Mouse (Mus musculus) mouse embryonic stem cell (cell line): ENCODE results near the gene Prdx3.
"Not testable (repeated sequence)": the region's sequence is repeated elsewhere in the genome, so short reads cannot be mapped to it uniquely, and the experiment has no call there.

Experiments used
- in situ Hi-C, 2 experiments: fragments of 300-500 bp; cut with MboI; formaldehyde crosslinking; loops; 1 replicate in 1 of 2; 3 replicates in 1 of 2; pipeline ENCODE4 v1.14.3; 2019 to 2020; ENCODE audit warnings: low sequenced_read_pairs in 2 of 2, low pct_unique_long_range_greater_than_20kb in 1 of 2, mixed read lengths in 1 of 2; ENCODE audit not compliant: unreplicated experiment in 1 of 2

Gene Prdx3

GRCm38 (mm10) chr19:60872272-60872671, 2.1 kb downstream of the Prdx3 start:
- in situ Hi-C loops: no loop called here

- in situ Hi-C loops: no loop called here
These were observed 3.0 kb downstream of the Prdx3 start for GRCm38 (mm10) chr19:60871366-60871765.

GRCm38 (mm10) chr19:60870489-60870888, 3.9 kb downstream of the Prdx3 start:
- in situ Hi-C loops: no loop called here

- in situ Hi-C loops: not testable (repeated sequence)
These were observed 8.2 kb downstream of the Prdx3 start for GRCm38 (mm10) chr19:60866169-60866568.

- in situ Hi-C loops: no loop called here
These were observed 13.3 kb downstream of the Prdx3 start, which contains the start of gene Sfxn4 for GRCm38 (mm10) chr19:60860868-60861700. TSS of gene Sfxn4 (minus strand) at chr19:60861479.

- in situ Hi-C loops: no loop called here
These were observed 28.6 kb downstream of the Prdx3 start for GRCm38 (mm10) chr19:60845731-60846130.

- in situ Hi-C loops: no loop called here
These were observed 31.0 kb downstream of the Prdx3 start for GRCm38 (mm10) chr19:60843324-60843723.

GRCm38 (mm10) chr19:60837747-60838146, 36.6 kb downstream of the Prdx3 start:
- in situ Hi-C loops: no loop called here

GRCm38 (mm10) chr19:60818677-60819076, 55.7 kb downstream of the Prdx3 start:
- in situ Hi-C loops: no loop called here
